Mouse (Mus musculus) lung, embryonic 14.5 days (tissue): Measurements from ENCODE around the gene Snx30. TPM values are rescaled to one million over a fixed set of nuclear protein-coding genes. Genes with fewer than 3 reads are reported as not detected.

Experiments used
- ATAC-seq: fragments of 200-750 bp; cut with Nextera tagmentation; 2 replicates; pipeline ENCODE4 v1.8.0; 2017; ENCODE audit warnings: mild to moderate bottlenecking, moderate TSS enrichment, moderate library complexity; ENCODE audit not compliant: insufficient read depth
- DNase-seq: peaks from one replicate; pipeline ENCODE4 v3.0.0-alpha.2; 2015
- H3K27ac ChIP-seq: fragments of 300-500 bp; sonication (generic); 2 replicates; pipeline ENCODE4 v1.5.1; 2014; ENCODE audit warnings: low read depth, mild to moderate bottlenecking, moderate library complexity
- H3K27me3 ChIP-seq: fragments of 300-500 bp; sonication (generic); 2 replicates; pipeline ENCODE4 v1.6.1; 2014; ENCODE audit warnings: low read length, control low read depth; ENCODE audit not compliant: insufficient read depth
- H3K36me3 ChIP-seq: fragments of 300-500 bp; sonication (generic); 2 replicates; pipeline ENCODE4 v1.6.1; 2014; ENCODE audit warnings: control low read depth; ENCODE audit not compliant: insufficient read depth
- H3K4me1 ChIP-seq: fragments of 300-500 bp; sonication (generic); 2 replicates; pipeline ENCODE4 v1.6.1; 2014; ENCODE audit warnings: antibody characterized with exemption, control low read depth; ENCODE audit not compliant: insufficient read depth
- H3K4me2 ChIP-seq: fragments of 300-500 bp; sonication (generic); 2 replicates; pipeline ENCODE4 v1.6.1; 2014; ENCODE audit warnings: mild to moderate bottlenecking
- H3K4me3 ChIP-seq: fragments of 300-500 bp; sonication (generic); 2 replicates; pipeline ENCODE4 v1.5.1; 2014; ENCODE audit warnings: low read depth, low read length
- H3K9ac ChIP-seq: fragments of 300-500 bp; sonication (generic); 2 replicates; pipeline ENCODE4 v1.6.1; 2014
- H3K9me3 ChIP-seq: fragments of 300-500 bp; sonication (generic); 2 replicates; pipeline ENCODE4 v1.6.1; 2016; ENCODE audit warnings: low read depth, low read length, control low read depth
- CTCF ChIP-seq: IDR thresholded peaks from 2 replicates; pipeline ENCODE4 v1.5.1; 2016; ENCODE audit warnings: antibody characterized with exemption, low read depth
- WGBS: fragments of 180-500 bp; shearing (Covaris S2); extraction: QIAGEN DNeasy Blood & Tissue Kit; methylation state at CpG from one replicate; pipeline ENCODE4 v1.1.7; 2014; 5-methylcytosine and 5-hydroxymethylcytosine counted together
- polyA plus RNA-seq: library from polyadenylated mRNA; unstranded; fragments of >200 nt; fragmentation: Nextera tagmentation; extraction: Ambion mirVana; gene quantifications from 2 replicates; pipeline ENCODE4 v1.2.1, GENCODE M21; 2014

The Snx30 gene
- polyA plus RNA-seq, 1 experiment from 2014 or later, result 10.6 TPM

DNA sequence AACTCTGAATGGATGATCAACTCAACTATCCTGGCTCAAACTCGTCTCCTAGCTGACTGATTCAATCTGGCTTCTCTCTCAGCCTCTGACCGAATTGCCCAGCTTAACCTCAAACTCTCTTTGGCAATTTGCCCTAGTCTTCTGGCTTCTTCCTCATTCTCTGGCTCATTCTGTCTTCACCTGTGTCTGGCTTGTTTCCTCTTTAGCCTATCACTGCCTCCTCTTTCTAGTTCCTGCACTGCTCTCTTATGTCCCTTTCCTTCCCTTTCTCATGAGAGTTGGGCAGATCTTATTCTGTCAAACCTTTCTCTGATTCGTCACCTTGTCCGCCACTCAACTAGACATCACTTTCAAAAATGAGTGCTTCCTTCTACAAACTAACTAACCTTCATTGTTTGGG lies 16.5 kb downstream of the Snx30 start:
- DNase-seq (peak; percentile 21), ATAC-seq (no peak)
- Histone ChIP-seq H3K27me3 (no peaks in the 10 kb centered on the region), H3K9me3 (no peaks in the 10 kb centered on the region), H3K27ac (no peak overlapping the region), H3K4me2 (no peak overlapping the region), H3K36me3 (no peaks in the 10 kb centered on the region), H3K4me1 (peaks cover 6% of the 10 kb centered on the region; the same call in 1 of the 2 replicates), H3K9ac (no peak overlapping the region), H3K4me3 (no peak overlapping the region)
- 72% methylated on average over 4 of the region's 4 CpGs for WGBS
- TF ChIP-seq CTCF, result no peak

DNA sequence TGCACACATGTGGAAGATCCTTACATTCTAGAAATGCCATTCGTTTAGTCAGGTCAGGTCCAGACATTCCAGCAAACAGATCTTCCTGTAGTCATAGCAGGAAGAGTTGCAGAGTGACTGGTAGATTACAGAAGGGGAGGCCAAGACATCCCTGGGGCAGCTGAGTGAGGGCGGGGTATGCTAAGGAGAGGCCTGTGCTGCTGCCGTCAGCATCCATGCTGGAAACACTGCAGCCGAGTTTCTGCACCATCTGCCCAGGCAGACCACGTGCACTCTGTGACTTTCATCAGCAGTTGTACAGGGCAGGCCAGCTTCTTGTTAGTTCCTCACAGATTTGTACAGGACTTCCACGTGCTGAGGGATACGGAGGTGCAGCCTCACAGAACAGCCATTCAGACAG lies 17.8 kb downstream of the Snx30 start:
- H3K27ac ChIP-seq, result no peak overlapping the region
- no peak for ATAC-seq
- no peaks in the 10 kb centered on the region for H3K9me3 ChIP-seq
- no peaks in the 10 kb centered on the region for H3K36me3 ChIP-seq
- DNase-seq, result no peak
- H3K27me3 ChIP-seq, result no peaks in the 10 kb centered on the region
- H3K4me1 ChIP-seq, result peaks cover 6% of the 10 kb centered on the region; the same call in 1 of the 2 replicates
- 48% methylated on average over 7 of the region's 7 CpGs for WGBS
- no peak for TF ChIP-seq CTCF
- H3K9ac ChIP-seq, result no peak overlapping the region
- H3K4me2 ChIP-seq, result no peak overlapping the region
- no peak overlapping the region for H3K4me3 ChIP-seq

DNA sequence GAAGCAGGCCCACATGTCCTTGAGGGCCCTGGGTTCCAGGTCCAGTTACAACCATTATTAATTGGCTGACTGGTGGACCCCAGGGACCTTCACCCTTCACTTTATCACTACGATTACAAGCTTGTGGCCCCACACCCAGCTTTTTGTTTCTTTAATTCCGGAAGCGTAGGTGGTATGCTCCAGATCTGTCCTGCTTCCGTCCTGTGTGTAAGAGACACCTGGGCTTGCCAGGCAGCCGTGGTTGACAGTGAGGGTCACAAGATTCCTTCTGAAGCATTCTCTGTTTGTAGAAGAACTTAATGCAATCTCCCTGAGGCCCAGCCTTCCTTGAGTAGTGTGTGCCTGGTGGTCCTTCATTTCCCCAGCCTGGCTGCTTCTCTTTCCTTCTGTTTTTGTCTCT lies 19.2 kb downstream of the Snx30 start:
- ATAC-seq (no peak), DNase-seq (no peak)
- WGBS, result 79% methylated on average over 5 of the region's 5 CpGs

DNA sequence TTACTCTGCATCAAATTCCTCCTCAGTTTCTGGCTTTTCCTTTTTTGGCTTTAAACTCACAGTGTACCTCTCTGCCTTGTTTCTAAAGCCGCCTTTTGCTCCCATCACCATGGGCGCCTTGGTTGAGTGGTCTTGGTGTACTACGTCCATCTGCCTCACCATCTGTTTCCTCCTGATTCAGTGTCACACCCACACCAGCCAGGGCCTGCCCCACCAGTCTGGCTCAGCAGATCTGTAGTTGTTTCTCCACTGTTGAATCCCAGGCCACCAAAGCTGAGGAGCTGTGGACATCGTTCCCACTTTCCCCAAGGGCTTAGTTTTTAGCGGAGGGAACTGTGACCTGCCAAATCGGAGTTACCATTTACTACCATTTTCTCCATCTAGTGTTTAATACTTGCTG lies 20.0 kb downstream of the Snx30 start:
- DNase-seq (no peak), ATAC-seq (no peak)
- Histone ChIP-seq H3K9me3 (no peaks in the 10 kb centered on the region), H3K27me3 (no peaks in the 10 kb centered on the region), H3K4me3 (no peak overlapping the region), H3K27ac (no peak overlapping the region), H3K4me2 (no peak overlapping the region), H3K36me3 (no peaks in the 10 kb centered on the region), H3K4me1 (no peaks in the 10 kb centered on the region), H3K9ac (no peak overlapping the region)
- WGBS, result 87% methylated on average over 6 of the region's 6 CpGs
- no peak for TF ChIP-seq CTCF

More for the DNA sequence above, 19.2 kb downstream of the Snx30 start:
- TF ChIP-seq CTCF, result no peak
- Histone ChIP-seq H3K36me3 (no peaks in the 10 kb centered on the region), H3K4me2 (no peak overlapping the region), H3K27me3 (no peaks in the 10 kb centered on the region), H3K4me1 (no peaks in the 10 kb centered on the region), H3K9me3 (no peaks in the 10 kb centered on the region), H3K4me3 (no peak overlapping the region), H3K27ac (no peak overlapping the region), H3K9ac (no peak overlapping the region)

DNA sequence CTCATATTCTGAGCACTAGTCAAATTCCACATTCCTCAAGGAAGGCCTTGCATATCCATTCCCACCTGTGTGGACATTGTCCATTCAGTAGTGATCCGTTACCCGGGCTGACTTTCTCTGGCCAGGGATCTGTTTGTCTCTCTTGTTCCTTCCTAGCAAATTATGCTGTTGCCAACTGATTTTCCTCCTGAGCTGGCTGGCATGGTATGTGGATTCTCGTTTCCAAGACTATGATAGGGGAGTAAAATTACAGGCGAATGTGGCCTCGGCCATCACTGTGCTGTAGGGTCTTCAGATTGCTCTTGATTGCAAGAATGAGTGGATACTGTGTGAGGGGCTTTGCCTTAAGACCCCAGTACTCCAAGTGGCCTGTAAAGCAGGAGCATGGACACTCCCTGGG lies 20.7 kb downstream of the Snx30 start:
- DNase-seq, result no peak
- ATAC-seq, result no peak
- 92% methylated on average over 5 of the region's 5 CpGs for WGBS
- H3K27me3 ChIP-seq, result no peaks in the 10 kb centered on the region
- no peak for TF ChIP-seq CTCF
- H3K27ac ChIP-seq, result no peak overlapping the region
- H3K36me3 ChIP-seq, result no peaks in the 10 kb centered on the region
- H3K9ac ChIP-seq, result no peak overlapping the region
- H3K4me1 ChIP-seq, result no peaks in the 10 kb centered on the region
- no peak overlapping the region for H3K4me2 ChIP-seq
- no peaks in the 10 kb centered on the region for H3K9me3 ChIP-seq
- no peak overlapping the region for H3K4me3 ChIP-seq

DNA sequence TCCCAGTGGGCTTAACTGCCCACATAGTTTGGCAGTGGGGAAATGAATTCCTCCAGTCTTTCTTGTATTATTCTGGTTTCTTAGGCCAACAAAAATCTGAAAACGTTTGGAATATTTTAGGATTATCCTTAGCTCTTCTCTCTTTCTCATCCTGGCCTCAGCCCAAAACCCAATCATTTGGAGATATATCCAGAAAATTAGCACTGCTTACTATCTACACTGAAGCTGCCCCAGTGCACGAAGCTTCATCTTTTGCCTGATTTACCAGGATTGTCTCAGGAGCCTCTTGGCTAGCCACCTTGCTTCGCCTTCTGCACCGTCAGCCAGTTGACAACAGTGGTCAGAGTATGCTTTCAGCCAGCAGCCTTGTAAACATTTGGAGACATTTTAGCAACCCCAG lies 23.4 kb downstream of the Snx30 start:
- H3K4me2 ChIP-seq, result no peak overlapping the region
- TF ChIP-seq CTCF, result no peak
- no peak overlapping the region for H3K4me3 ChIP-seq
- H3K27ac ChIP-seq, result no peak overlapping the region
- WGBS, result 69% methylated on average over 4 of the region's 4 CpGs
- no peaks in the 10 kb centered on the region for H3K36me3 ChIP-seq
- DNase-seq, result no peak
- no peaks in the 10 kb centered on the region for H3K4me1 ChIP-seq
- no peak overlapping the region for H3K9ac ChIP-seq
- no peaks in the 10 kb centered on the region for H3K27me3 ChIP-seq
- no peaks in the 10 kb centered on the region for H3K9me3 ChIP-seq
- no peak for ATAC-seq

DNA sequence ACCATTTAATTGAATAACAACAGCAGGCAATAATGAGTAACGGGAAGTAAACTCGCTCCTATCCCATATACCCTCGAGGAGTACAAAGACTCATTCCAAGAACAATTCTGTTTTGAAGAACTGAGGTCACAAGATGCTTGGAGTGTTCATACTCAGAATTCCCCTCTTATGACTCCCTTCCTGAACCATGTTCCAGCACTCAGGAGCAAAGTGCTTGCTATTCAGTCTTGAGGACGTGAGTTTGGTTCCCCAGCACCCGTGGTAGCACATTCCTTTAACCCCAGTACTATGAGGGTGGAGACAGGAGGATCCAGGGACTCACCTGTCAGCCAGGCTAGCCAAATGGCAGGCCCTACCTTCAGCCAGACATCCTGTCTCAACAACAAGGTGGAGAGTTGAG lies 25.4 kb downstream of the Snx30 start:
- ATAC-seq (no peak), DNase-seq (no peak)
- H3K4me2 ChIP-seq, result no peak overlapping the region
- H3K27ac ChIP-seq, result no peak overlapping the region
- TF ChIP-seq CTCF, result no peak
- no peaks in the 10 kb centered on the region for H3K4me1 ChIP-seq
- WGBS, result 50% methylated on average over 5 of the region's 5 CpGs
- H3K9me3 ChIP-seq, result no peaks in the 10 kb centered on the region
- H3K4me3 ChIP-seq, result no peak overlapping the region
- no peaks in the 10 kb centered on the region for H3K27me3 ChIP-seq
- no peaks in the 10 kb centered on the region for H3K36me3 ChIP-seq
- no peak overlapping the region for H3K9ac ChIP-seq

DNA sequence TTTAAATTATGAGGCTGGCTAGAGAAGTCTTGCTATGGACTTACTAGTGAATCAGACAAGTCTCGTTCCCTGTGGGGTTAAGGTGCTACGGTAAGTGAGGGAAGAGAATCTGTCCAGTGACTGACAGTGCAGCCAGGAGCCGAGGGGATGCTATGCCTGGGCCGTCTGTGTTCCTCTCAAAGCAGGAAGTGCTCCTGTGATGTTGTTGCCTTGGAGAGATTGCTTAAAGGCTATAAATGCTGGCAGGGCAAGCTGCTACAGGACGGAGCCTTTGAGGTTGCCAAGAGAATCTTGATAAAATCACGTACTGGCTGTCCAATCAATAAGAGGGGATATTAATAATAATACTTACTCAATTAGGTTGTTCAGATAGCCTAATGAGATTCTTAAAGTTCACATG lies 27.2 kb downstream of the Snx30 start:
- WGBS, result 49% methylated on average over 6 of the region's 6 CpGs
- H3K27ac ChIP-seq, result no peak overlapping the region
- H3K9ac ChIP-seq, result no peak overlapping the region
- no peak for TF ChIP-seq CTCF
- H3K4me3 ChIP-seq, result no peak overlapping the region
- H3K27me3 ChIP-seq, result no peaks in the 10 kb centered on the region
- DNase-seq (no peak), ATAC-seq (no peak)
- no peaks in the 10 kb centered on the region for H3K36me3 ChIP-seq
- H3K4me1 ChIP-seq, result no peaks in the 10 kb centered on the region
- H3K4me2 ChIP-seq, result no peak overlapping the region
- H3K9me3 ChIP-seq, result no peaks in the 10 kb centered on the region
